Mouse (Mus musculus): ENCODE measurements at regions not wholly inside any gene's neighbourhood (a gene's known extent, or its start where the extent isn't known, plus 50 kb on each side); places are given as distances from the start of the nearest gene placed in this dataset.

DNA sequence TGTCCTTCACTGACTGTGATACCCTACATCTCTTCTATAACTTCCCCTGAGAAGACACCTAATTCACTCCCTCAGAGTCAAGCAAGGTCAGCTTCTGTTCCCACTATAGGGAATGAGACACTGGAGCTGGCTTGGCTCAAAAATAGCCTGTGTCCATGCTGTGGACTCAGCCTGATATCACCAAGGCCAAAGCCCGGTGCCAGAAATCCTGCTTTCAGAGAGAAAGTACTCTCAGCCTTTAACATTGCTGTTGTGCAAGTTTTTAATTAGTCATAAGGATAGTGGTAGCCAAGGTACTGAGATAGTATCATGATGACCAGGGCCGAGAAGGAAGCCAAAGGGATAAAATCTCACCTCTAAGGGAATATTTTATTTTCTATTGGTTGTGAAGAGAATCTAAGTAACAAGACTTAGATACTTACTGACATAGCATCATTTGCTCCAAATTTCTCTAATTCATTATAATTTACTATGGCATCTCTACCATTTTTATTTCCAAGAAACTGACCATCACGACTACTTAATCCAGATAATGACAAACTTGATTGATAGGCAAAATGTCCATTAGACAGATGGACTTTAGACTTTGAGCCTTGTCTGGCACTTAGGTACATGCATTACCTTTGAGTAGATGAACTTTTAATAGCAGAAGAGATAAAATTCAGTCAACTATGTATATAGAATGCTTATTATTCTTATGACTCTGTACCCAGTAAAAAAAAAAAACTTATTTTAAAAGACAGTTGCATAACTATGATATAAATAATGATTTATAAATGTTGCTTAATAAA, 64.7 kb upstream of the Nrip1 start:
- Histone ChIP-seq H3K4me2 (replicated peaks) (no peak overlapping the region), H3K4me1 (no peaks in the 10 kb centered on the region), H3K27ac (replicated peaks) (no peak overlapping the region), H3K27me3 (no peaks in the 10 kb centered on the region), H3K36me3 (no peaks in the 10 kb centered on the region), H3K4me3 (replicated peaks) (no peak overlapping the region), H3K9ac (no peak overlapping the region), H3K9me3 (replicated peaks) (no peaks in the 10 kb centered on the region)
- WGBS = 82% methylated on average over 3 of the region's 3 CpGs
- ATAC-seq (ENCODE audit: insufficient number of reproducible peaks, low FRiP score, low TSS enrichment, low read depth) = no peak

DNA sequence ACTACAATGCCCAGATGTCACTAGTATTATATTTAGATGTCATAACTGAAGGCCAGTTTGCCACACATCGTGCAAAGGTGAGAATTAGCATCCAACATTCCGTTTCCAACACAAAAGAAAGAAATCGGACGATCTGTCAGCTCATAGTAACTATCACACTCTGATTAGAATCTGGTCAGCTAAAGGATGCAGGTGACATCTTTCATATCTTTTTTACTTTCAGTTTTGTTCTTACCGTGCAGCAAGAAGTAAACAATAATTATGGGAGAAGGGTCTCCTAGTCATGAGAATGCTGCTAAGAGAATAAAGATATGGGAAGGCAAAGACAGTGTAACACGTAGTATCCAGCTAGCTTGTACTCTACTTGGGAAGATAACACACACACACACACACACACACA, 62.7 kb upstream of the Nrip1 start:
- no peak overlapping the region for H3K4me2 ChIP-seq (replicated peaks)
- no peak overlapping the region for H3K4me3 ChIP-seq (replicated peaks)
- 87% methylated on average over 6 of the region's 6 CpGs for WGBS
- H3K36me3 ChIP-seq = no peaks in the 10 kb centered on the region
- no peak overlapping the region for H3K9ac ChIP-seq
- no peaks in the 10 kb centered on the region for H3K9me3 ChIP-seq (replicated peaks)
- no peak overlapping the region for H3K27ac ChIP-seq (replicated peaks)
- no peak for ATAC-seq (ENCODE audit: insufficient number of reproducible peaks, low FRiP score, low TSS enrichment, low read depth)
- H3K4me1 ChIP-seq = 0 out of 2 replicates have a peak, but pooled peaks cover 6% of the 10 kb centered on the region
- no peaks in the 10 kb centered on the region for H3K27me3 ChIP-seq

DNA sequence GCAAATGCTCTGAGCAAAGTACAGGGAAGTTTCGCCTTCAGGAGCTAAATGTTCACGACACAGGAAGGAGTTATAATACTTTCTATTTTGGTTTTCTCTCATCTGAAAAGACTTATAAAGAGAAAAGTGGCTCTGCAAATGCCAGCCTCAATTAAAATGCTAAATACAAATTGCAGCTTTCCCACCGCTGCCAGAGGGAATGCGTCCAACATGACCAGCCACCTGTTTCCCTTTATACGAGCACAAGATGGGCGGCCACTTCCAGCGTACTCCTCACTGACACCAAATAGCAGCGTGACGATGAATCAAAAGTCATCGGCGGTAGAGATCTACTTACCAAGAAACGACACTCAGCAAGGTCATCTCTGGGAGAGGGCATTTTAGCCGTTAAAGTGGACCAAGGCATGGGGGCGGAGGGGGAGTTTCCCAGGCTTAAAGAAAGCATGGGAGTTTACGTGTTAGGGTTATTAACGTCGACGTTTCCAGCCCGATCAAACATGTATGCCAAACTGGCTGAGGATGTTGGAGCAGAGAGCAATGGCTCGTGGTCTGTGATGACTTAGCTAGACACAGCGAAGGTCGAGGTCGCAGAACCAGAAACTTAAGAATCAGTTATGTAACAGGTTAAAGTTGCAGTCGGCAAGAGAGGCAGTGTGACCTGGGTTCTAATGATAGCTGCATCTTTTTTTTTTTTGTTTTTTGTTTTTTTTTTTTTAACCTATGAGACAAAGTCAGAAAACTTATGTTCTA, 59.6 kb upstream of the Nrip1 start:
- 64% methylated on average over 24 of the region's 24 CpGs for WGBS
- ATAC-seq (ENCODE audit: insufficient number of reproducible peaks, low FRiP score, low TSS enrichment, low read depth) = no peak

GRCm38 (mm10) chr16:76432304-76432703, 58.7 kb upstream of the Nrip1 start:
- H3K9me3 ChIP-seq (replicated peaks) = no peaks in the 10 kb centered on the region
- no peaks in the 10 kb centered on the region for H3K36me3 ChIP-seq
- ATAC-seq (ENCODE audit: insufficient number of reproducible peaks, low FRiP score, low TSS enrichment, low read depth) = peak; percentile 54; the same call in 1 of the 2 replicates
- 0 out of 2 replicates have a peak, but pooled peaks cover 6% of the 10 kb centered on the region for H3K4me1 ChIP-seq
- no peak overlapping the region for H3K9ac ChIP-seq
- no peak overlapping the region for H3K4me3 ChIP-seq (replicated peaks)
- H3K27ac ChIP-seq (replicated peaks) = no peak overlapping the region
- WGBS = 71% methylated on average over 9 of the region's 9 CpGs
- H3K4me2 ChIP-seq (replicated peaks) = no peak overlapping the region
- H3K27me3 ChIP-seq = no peaks in the 10 kb centered on the region

More for the DNA sequence above, 59.6 kb upstream of the Nrip1 start:
- Histone ChIP-seq H3K4me3 (replicated peaks) (no peak overlapping the region; the same call in 1 of the 2 replicates), H3K4me2 (replicated peaks) (0 out of 2 replicates have a peak overlapping the region, but pooled peaks have one; percentile 17), H3K9ac (no peak overlapping the region), H3K9me3 (replicated peaks) (no peaks in the 10 kb centered on the region), H3K27ac (replicated peaks) (no peak overlapping the region), H3K36me3 (no peaks in the 10 kb centered on the region), H3K4me1 (0 out of 2 replicates have a peak, but pooled peaks cover 6% of the 10 kb centered on the region), H3K27me3 (no peaks in the 10 kb centered on the region)

- Histone ChIP-seq H3K9me3 (replicated peaks) (no peaks in the 10 kb centered on the region), H3K27ac (replicated peaks) (no peak overlapping the region), H3K4me1 (0 out of 2 replicates have a peak, but pooled peaks cover 6% of the 10 kb centered on the region), H3K27me3 (no peaks in the 10 kb centered on the region), H3K4me3 (replicated peaks) (no peak overlapping the region), H3K4me2 (replicated peaks) (no peak overlapping the region), H3K36me3 (no peaks in the 10 kb centered on the region), H3K9ac (no peak overlapping the region)
- ATAC-seq (ENCODE audit: insufficient number of reproducible peaks, low FRiP score, low TSS enrichment, low read depth) = no peak
- 82% methylated on average over 3 of the region's 3 CpGs for WGBS
These were observed 55.5 kb upstream of the Nrip1 start for GRCm38 (mm10) chr16:76429156-76429555.

GRCm38 (mm10) chr16:76423964-76424363, 50.3 kb upstream of the Nrip1 start:
- Histone ChIP-seq H3K9ac (no peak overlapping the region), H3K4me1 (no peaks in the 10 kb centered on the region), H3K27me3 (no peaks in the 10 kb centered on the region), H3K9me3 (replicated peaks) (no peaks in the 10 kb centered on the region), H3K4me3 (replicated peaks) (no peak overlapping the region), H3K4me2 (replicated peaks) (no peak overlapping the region), H3K27ac (replicated peaks) (no peak overlapping the region), H3K36me3 (no peaks in the 10 kb centered on the region)
- ATAC-seq (ENCODE audit: insufficient number of reproducible peaks, low FRiP score, low TSS enrichment, low read depth) = no peak
- WGBS = 85% methylated on average over 14 of the region's 14 CpGs

Measured in embryonic facial prominence, embryonic 15.5 days (tissue).